Mouse (Mus musculus) left cerebral cortex, adult 9 months (tissue): ENCODE measurements at regions not wholly inside any gene's neighbourhood (a gene's known extent, or its start where the extent isn't known, plus 50 kb on each side); places are given as distances from the start of the nearest gene placed in this dataset.
A peak's percentile ranks its signal among the peaks of the same experiment; 100 is the strongest.

Experiments
- DNase-seq, 2 experiments: peaks; one replicate each; pipeline ENCODE4 v3.0.0; 2022; ENCODE audit warnings: low spot score in 2 of 2

- no peak for DNase-seq
These were observed 343.3 kb downstream of the Gpam start for GRCm38 (mm10) chr19:54783729-54784128.

DNA sequence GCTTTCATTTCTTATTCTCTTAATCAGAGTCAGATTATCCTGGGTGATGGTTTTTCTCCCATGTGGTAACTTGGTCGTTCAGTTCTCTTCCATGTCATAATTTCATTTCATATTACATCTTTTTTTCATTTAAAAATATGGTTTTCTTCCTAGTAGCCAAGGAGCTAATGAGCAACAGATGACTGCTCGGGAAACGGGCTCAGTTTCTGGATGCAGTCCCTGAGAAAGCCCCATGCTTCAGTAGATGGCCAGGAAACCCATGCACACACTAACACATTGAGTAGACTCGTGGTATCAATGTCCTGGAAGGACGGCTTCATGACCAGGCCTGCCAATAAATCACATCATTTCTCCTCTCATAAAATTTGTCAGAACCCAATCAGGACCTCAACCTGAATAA, 369.3 kb downstream of the Gpam start:
- no peak for DNase-seq

- peak; percentile 18 to 63 for DNase-seq
These were observed 370.3 kb downstream of the Gpam start for GRCm38 (mm10) chr19:54756681-54757257.

DNA sequence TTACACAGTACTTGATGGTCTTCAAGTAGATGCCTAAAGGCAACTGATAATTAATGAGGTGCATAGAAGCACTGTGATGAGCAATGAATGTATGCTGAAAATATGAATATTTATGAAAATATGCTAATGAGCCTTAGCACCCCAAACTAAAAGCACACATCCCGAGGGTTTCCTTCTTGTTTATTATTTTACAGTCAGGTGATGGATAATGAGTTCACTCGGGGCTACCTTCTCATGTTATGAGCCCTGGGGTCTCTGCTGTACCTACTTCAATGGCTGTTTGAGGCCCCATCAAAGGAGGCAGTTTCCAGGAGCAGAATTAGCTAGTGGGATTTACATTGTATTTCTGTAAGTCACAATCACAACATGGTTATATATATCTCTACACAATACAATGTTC, 371.6 kb downstream of the Gpam start:
- no peak for DNase-seq

DNA sequence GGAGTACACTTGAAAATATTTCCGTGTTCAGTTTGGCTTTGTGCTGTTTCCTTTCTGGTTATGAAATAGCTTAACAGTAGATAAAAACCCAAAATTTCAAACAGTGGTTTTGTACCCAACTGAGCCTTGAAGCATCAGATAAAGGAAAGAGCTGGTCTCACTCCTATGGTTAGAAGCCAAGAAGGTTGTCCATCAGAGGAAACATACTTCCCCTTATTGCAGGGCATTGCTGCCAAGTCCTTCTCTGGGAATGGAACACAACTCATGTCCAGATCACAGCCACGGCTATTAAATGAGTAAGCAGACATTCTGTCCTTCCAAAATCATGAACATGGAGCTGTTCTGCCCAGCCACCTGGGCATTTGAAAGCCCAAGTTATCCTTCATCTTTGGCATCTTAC, 393.1 kb downstream of the Gpam start:
- no peak for DNase-seq

- no peak for DNase-seq
These were observed 395.3 kb downstream of the Gpam start for GRCm38 (mm10) chr19:54731749-54732148.

GRCm38 (mm10) chr19:54731315-54731714, 395.7 kb downstream of the Gpam start:
- no peak for DNase-seq

GRCm38 (mm10) chr19:54730801-54731200, 396.2 kb downstream of the Gpam start:
- no peak for DNase-seq

DNA sequence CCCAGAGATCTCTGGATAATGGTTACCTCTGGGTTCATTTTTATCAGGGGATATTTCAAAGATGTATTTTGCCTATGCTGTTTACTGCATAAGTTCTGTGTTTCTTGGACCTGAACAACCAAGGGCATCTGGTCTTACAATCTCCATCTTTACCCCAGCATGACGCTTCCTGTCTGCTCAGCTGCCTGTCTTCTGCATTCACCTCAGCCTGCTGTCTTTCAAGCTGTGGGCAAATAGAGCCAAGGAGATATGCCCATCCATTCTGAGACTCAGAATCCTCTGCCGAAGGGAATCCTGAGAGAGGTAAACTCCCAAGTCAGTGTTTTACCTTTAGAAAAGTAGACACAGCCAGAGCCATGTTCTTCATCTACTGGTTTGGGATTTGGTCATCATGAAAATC, 396.7 kb downstream of the Gpam start:
- no peak for DNase-seq

GRCm38 (mm10) chr19:54722091-54722490, 404.9 kb downstream of the Gpam start:
- no peak for DNase-seq

DNA sequence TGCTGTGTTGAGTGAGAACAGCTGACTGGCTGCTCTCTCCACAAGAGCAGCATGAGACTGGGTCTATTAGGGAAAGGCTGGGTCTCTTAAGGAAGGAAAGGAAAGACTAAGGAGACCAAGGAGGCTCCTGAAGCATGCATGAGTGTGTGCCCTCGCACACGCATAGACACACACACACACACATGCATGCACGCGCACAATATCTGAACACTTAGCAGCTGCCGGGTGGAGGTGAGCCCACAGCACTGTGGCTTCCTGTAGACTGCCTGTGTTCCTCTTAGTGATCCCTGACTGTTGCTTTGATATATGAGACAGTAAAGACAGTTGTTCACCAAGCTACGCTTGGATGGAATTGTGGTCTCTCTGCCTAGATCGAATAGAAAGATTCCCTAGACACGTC, 429.6 kb downstream of the Gpam start:
- DNase-seq: no peak

GRCm38 (mm10) chr19:54693714-54694113, 433.3 kb downstream of the Gpam start:
- no peak for DNase-seq

DNA sequence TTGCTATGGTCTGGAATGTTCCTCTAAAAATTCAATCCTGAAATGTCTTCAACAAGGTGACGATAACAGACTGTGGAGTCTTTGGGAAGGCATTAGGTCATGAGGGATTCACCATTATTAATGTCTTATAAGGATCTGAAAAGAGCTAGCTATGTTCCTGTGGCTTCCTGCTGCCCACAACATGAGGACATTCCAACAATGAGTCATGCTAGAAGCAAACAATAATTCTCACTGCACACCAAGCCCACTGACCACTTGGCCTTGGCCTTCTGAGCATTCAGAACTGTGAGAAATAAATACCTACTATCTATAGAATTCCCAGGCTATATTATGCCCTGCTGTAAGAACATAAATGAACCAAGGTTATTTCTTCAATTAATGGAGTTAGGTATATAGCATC, 433.9 kb downstream of the Gpam start:
- no peak for DNase-seq

GRCm38 (mm10) chr19:54691861-54692260, 435.2 kb downstream of the Gpam start:
- DNase-seq: no peak

GRCm38 (mm10) chr19:54688630-54689029, 438.4 kb downstream of the Gpam start:
- no peak for DNase-seq

DNA sequence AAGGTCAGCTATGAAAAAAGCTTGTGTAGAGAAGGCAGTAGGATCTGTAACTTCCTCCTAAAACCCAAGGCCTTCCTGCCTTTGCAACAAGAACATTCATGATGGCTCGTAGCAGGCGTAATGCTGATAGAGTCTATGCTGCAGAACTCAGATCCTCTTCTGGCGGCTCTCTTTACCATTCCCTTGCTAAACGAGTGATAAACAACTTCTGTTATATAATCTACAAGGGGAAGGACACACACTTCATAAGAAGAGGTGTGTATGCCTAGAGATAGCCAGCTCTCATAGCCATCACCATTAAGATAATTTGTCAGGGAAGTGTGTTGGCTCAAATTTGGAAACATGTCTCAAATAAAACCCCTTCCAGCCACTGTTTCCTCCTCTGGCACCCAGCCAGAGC, 441.9 kb downstream of the Gpam start:
- no peak for DNase-seq
